Mouse (Mus musculus): ENCODE data around the gene Gm42674. TPM values are rescaled to one million over a fixed set of nuclear protein-coding genes. Genes with fewer than 3 reads are reported as not detected.

Gm42674 gene
- not detected for total RNA-seq (2023)

GRCm38 (mm10) chr3:90601486-90602110, at the start of gene Gm42674:
TSS of gene Gm42674 (plus strand) at chr3:90601904.

GRCm38 (mm10) chr3:90560008-90560628, 41.6 kb upstream of the Gm42674 start, which contains the start of gene S100a3:
TSS of gene S100a3 (plus strand) at chr3:90560578.

GRCm38 (mm10) chr3:90589947-90590346, 11.8 kb upstream of the Gm42674 start, which contains the start of gene S100a2:
TSS of gene S100a2 (plus strand) at chr3:90590247.

DNA sequence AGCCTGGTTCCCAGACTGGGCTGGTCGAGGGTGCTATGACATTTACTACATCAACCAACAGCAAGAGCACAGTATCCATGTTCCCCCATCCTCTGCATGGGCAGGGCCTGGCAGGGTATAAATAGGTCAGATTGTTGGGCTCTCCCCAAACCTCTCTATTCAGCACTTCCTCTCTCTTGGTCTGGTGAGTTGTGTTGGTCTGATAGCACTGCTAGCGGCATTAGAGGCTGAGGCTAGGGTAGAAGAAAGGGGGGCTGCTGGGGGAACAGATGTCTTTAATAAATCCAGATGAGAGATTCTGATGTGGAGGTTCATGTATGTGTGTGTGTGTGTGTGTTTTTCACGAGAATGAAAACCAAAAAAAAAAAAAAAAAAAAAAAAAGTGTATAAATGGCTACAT, 1.9 kb downstream of the Gm42674 start, which contains the start of gene S100a4:
Gene S100a4, plus strand, starts transcription at position 149 of the 400 bp plus-strand sequence.

GRCm38 (mm10) chr3:90608223-90608622, 6.5 kb downstream of the Gm42674 start, which contains the start of gene S100a5:
TSS of gene S100a5 (plus strand) at chr3:90608523.

GRCm38 (mm10) chr3:90612728-90613291, 11.1 kb downstream of the Gm42674 start, which contains the start of gene S100a6:
TSS of gene S100a6 (plus strand) at chr3:90612882.

DNA sequence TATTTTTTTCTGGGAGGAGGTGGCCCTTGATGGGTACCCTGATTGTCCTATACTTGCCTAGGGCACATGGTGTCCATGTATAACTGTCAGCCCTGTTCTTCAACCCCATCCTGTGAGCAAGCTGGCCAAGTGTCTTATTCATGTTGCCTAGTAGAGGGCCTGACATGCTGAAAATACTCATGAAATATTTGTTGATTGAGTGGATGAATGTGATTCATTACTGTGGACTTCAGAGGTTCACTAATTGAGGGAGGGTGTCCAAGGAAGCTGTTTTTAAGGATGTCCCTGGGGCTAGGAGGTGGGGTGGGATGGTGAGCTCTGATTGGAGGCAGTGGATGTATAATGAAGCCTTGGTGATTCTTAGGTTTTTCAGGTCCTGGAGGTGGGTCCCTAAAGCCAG, 52.0 kb downstream of the Gm42674 start, which contains the start of gene S100a7a:
Gene S100a7a, plus strand, starts transcription at position 301 of the 400 bp plus-strand sequence.

Other genes starting within 250 kb of the Gm42674 start
- gene Slc27a3, start 212.0 kb upstream of the Gm42674 start, total RNA-seq (2023), result 1.3 TPM
- 42.6 TPM for gene Ints3, start 168.3 kb upstream of the Gm42674 start, total RNA-seq (2023)
- gene Npr1, start 136.0 kb upstream of the Gm42674 start, total RNA-seq (2023), result not detected
- 87.3 TPM for gene Ilf2, start 125.8 kb upstream of the Gm42674 start, total RNA-seq (2023)
- 40.6 TPM for gene Snapin, start 110.9 kb upstream of the Gm42674 start, total RNA-seq (2023)
- 190 TPM for gene Chtop, start 92.4 kb upstream of the Gm42674 start, total RNA-seq (2023)
- not detected for gene S100a1, start 87.5 kb upstream of the Gm42674 start, total RNA-seq (2023)
- gene S100a13, start 87.5 kb upstream of the Gm42674 start, total RNA-seq (2023), result 22.1 TPM
- gene S100a14, start 75.0 kb upstream of the Gm42674 start, total RNA-seq (2023), result 0.79 TPM
- not detected for gene S100a16, start 64.7 kb upstream of the Gm42674 start, total RNA-seq (2023)
- gene S100a3, start 41.3 kb upstream of the Gm42674 start, total RNA-seq (2023), result not detected
- gene S100a2, start 11.7 kb upstream of the Gm42674 start, total RNA-seq (2023), result not detected
- gene S100a4, start 1.9 kb downstream of the Gm42674 start, total RNA-seq (2023), result 13.8 TPM
- not detected for gene S100a5, start 6.6 kb downstream of the Gm42674 start, total RNA-seq (2023)
- 8.2 TPM for gene S100a6, start 11.0 kb downstream of the Gm42674 start, total RNA-seq (2023)
- not detected for gene S100a7a, start 52.1 kb downstream of the Gm42674 start, total RNA-seq (2023)
- gene S100a8, start 67.1 kb downstream of the Gm42674 start, total RNA-seq (2023), result 16.9 TPM
- gene S100a9, start 93.8 kb downstream of the Gm42674 start, total RNA-seq (2023), result 25.7 TPM
- gene Pglyrp4, start 125.0 kb downstream of the Gm42674 start, total RNA-seq (2023), result not detected
- gene Gm5849, start 176.0 kb downstream of the Gm42674 start, total RNA-seq (2023), result not detected